Mouse (Mus musculus) gastrocnemius, adult 18-20 months (tissue): ENCODE results near the gene Rp9. TPM values are rescaled to one million over a fixed set of nuclear protein-coding genes. Genes with fewer than 3 reads are reported as not detected.

Source experiments
- DNase-seq: peaks from one replicate; pipeline ENCODE4 v3.0.0; 2021; ENCODE audit warnings: low spot score
- total RNA-seq, 2 experiments: library from RNA; stranded (reverse); gene quantifications; 2 replicates each; pipeline ENCODE4 v1.2.3; 2021

The Rp9 gene
- total RNA-seq, 2 experiments from 2014 or later: 37.0 to 37.5 TPM

- no peak for DNase-seq
Measured at GRCm38 (mm10) chr9:22372760-22373159, 96.8 kb downstream of the Rp9 start.

GRCm38 (mm10) chr9:22368030-22368429 lies 101.5 kb downstream of the Rp9 start:
- DNase-seq: no peak

- no peak for DNase-seq
Measured at GRCm38 (mm10) chr9:22366621-22367020, 102.9 kb downstream of the Rp9 start.

- DNase-seq: no peak
Measured at GRCm38 (mm10) chr9:22366221-22366620, 103.3 kb downstream of the Rp9 start.

Other genes with a start within 250 kb of the Rp9 start
- gene Zfp809, start 244.0 kb downstream of the Rp9 start, total RNA-seq: 1 to 10 TPM; 6.1 to 6.3 TPM
- gene Zfp599, start 209.8 kb downstream of the Rp9 start, total RNA-seq: not detected
- under 1 TPM; 0.34 to 0.36 TPM for gene Zfp810, start 162.1 kb downstream of the Rp9 start, total RNA-seq
- 1 to 10 TPM; 1.3 TPM for gene Anln, start 80.6 kb downstream of the Rp9 start, total RNA-seq
- gene 9530077C05Rik, start 58.2 kb downstream of the Rp9 start, total RNA-seq: under 1 TPM; 0.32 to 0.38 TPM
- not detected for gene Gm17545, start 15.5 kb downstream of the Rp9 start, total RNA-seq
- gene Bbs9, start 6.0 kb upstream of the Rp9 start, total RNA-seq: 1 to 10 TPM; 8.5 to 8.9 TPM